In the genomic region with DNA sequence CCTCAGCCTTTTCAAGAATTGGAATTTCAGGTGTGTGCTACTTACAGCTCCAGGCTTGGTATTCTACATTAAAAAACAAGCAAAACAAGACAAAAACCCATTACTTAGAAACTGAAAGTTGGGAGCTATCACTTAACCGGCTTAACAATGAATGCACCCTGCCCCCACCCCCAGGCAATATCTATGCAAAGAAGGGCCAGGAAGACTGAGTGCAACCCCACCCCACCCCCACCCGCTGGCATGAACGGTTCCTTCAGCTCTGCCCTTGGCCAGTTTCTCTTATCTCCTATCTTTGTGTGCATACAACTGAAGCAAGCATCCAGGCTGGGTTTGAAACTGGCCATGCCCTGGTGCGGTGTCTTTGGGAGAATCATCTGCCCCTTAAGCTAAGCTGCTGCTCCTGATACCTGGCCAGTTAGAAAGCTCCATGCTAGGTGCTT, we compare ENCODE assay signal across 9 mouse cellular contexts. TPM values are rescaled to one million over a fixed set of nuclear protein-coding genes. Genes with fewer than 3 reads are reported as not detected.
DNase-seq lines count a peak whose midpoint lies in the region; ATAC-seq and TF ChIP-seq lines count a peak whose summit lies in the region.
"Had no signal": no experiment of that assay in that cellular context is flagged by ENCODE, and none has a peak within 500 bp of the region (broad histone marks: within the 10 kb centered on the region; RNA-seq: fewer than 3 reads in every experiment).

No protein-coding gene starts in this region.

- no peak for ATAC-seq in intestine, postnatal 0 days
- ATAC-seq in stomach, postnatal 0 days (ENCODE audit: low FRiP score, low TSS enrichment), result peak; percentile 39; the same call in 1 of the 2 replicates

- peak overlapping the region; percentile 76 for H3K27ac ChIP-seq in heart, adult 2 months
- no peak overlapping the region for H3K27ac ChIP-seq in intestine, postnatal 0 days (ENCODE audit: low read depth, low read length)
- H3K27ac ChIP-seq in stomach, postnatal 0 days (replicated peaks), result no peak overlapping the region

- H3K9me3 ChIP-seq in intestine, postnatal 0 days (ENCODE audit: control insufficient read depth), result no peaks in the 10 kb centered on the region
- no peaks in the 10 kb centered on the region for H3K9me3 ChIP-seq in stomach, postnatal 0 days (ENCODE audit: control insufficient read depth, low read length)

- no peaks in the 10 kb centered on the region for H3K27me3 ChIP-seq in heart, adult 2 months (ENCODE audit: control insufficient read depth, insufficient read depth, low read length)
- H3K27me3 ChIP-seq in intestine, postnatal 0 days (replicated peaks; ENCODE audit: control insufficient read depth, insufficient read depth, low read length), result no peaks in the 10 kb centered on the region
- H3K27me3 ChIP-seq in stomach, postnatal 0 days (ENCODE audit: control insufficient read depth, insufficient read depth, low read length), result no peaks in the 10 kb centered on the region

- intact Hi-C loops in heart, adult 2 months (cut with DNase I), result no loop called here

- peak overlapping the region; percentile 14 for H3K4me3 ChIP-seq in heart, adult 2 months
- no peak overlapping the region for H3K4me3 ChIP-seq in intestine, postnatal 0 days (ENCODE audit: low read depth, low read length)
- H3K4me3 ChIP-seq in stomach, postnatal 0 days (ENCODE audit: low read depth, low read length), result no peak overlapping the region

- H3K4me2 ChIP-seq in intestine, postnatal 0 days (replicated peaks; ENCODE audit: low read depth), result peak overlapping the region; percentile 45
- peak overlapping the region; percentile 35; the same call in 1 of the 2 replicates for H3K4me2 ChIP-seq in stomach, postnatal 0 days (replicated peaks; ENCODE audit: low read depth)

- H3K79me2 ChIP-seq in heart, adult 2 months (replicated peaks; ENCODE audit: control insufficient read depth, insufficient read depth, low read length), result peaks cover 12% of the 10 kb centered on the region

- DNase-seq in heart, adult 2 months, result peak in 1 of 2 experiments; percentile 36
- DNase-seq in heart, adult 8-10 months (ENCODE audit: low spot score), result no peak
- peak; percentile 55 to 71 for DNase-seq in spleen, postnatal 4 days (ENCODE audit: low spot score in 2 of 2)
- no peak for DNase-seq in spleen, postnatal 14 days (ENCODE audit: low spot score in 2 of 2)
- DNase-seq in stomach, postnatal 0 days (ENCODE audit: low spot score), result peak; percentile 35
- DNase-seq in frontal cortex, postnatal 10 days (ENCODE audit: low spot score in 2 of 2), result no peak
- no peak for DNase-seq in ovary, postnatal 10 days (ENCODE audit: low spot score)
- DNase-seq: gastrocnemius, postnatal 25 days had no signal

- H3K36me3 ChIP-seq in heart, adult 2 months (ENCODE audit: control insufficient read depth, insufficient read depth, low read length), result peaks cover 55% of the 10 kb centered on the region
- no peaks in the 10 kb centered on the region for H3K36me3 ChIP-seq in intestine, postnatal 0 days (ENCODE audit: control insufficient read depth, insufficient read depth)
- no peaks in the 10 kb centered on the region for H3K36me3 ChIP-seq in stomach, postnatal 0 days (ENCODE audit: control insufficient read depth, insufficient read depth, low read length)

- WGBS in heart, adult 2 months, result 16% methylated on average over 4 of the region's 4 CpGs
- WGBS in intestine, postnatal 0 days, result 19% methylated on average over 4 of the region's 4 CpGs
- WGBS in stomach, postnatal 0 days, result 24% methylated on average over 4 of the region's 4 CpGs

- TF ChIP-seq POLR2A in heart, adult 2 months (IDR thresholded peaks at IDR 0.05; ENCODE audit: insufficient read depth, low read depth, low read length), result no peak

- TF ChIP-seq CTCF in heart, adult 2 months (IDR thresholded peaks at IDR 0.05), result no peak
- TF ChIP-seq CTCF in intestine, postnatal 0 days (IDR thresholded peaks at IDR 0.05; ENCODE audit: low read depth), result no peak
- no peak for TF ChIP-seq CTCF in stomach, postnatal 0 days (IDR thresholded peaks at IDR 0.05; ENCODE audit: low read depth)

- TF ChIP-seq EP300 in heart, adult 2 months (IDR thresholded peaks at IDR 0.05; ENCODE audit: insufficient read depth, low read depth, low read length), result no peak
- no peak for TF ChIP-seq EP300 in stomach, postnatal 0 days (optimal IDR thresholded peaks at IDR 0.05)

- H3K4me1 ChIP-seq in heart, adult 2 months (ENCODE audit: control insufficient read depth, insufficient read depth, low read length), result peaks cover 51% of the 10 kb centered on the region
- peaks cover 6% of the 10 kb centered on the region; the same call in 1 of the 2 replicates for H3K4me1 ChIP-seq in intestine, postnatal 0 days (replicated peaks; ENCODE audit: control insufficient read depth, insufficient read depth, low read length)
- H3K4me1 ChIP-seq in stomach, postnatal 0 days (replicated peaks; ENCODE audit: control insufficient read depth, insufficient read depth), result peaks cover 6% of the 10 kb centered on the region; the same call in 1 of the 2 replicates

- peak overlapping the region; percentile 60 for H3K9ac ChIP-seq in heart, adult 2 months (ENCODE audit: low read depth, low read length)
- no peak overlapping the region for H3K9ac ChIP-seq in intestine, postnatal 0 days (ENCODE audit: low read depth, low read length)
- H3K9ac ChIP-seq in stomach, postnatal 0 days (ENCODE audit: low read length), result no peak overlapping the region

RNA-seq across cellular contexts. Expression of gene Klf9, which starts 11.2 kb away (rescaled TPM):
- 100 to 1,000 TPM; 121 to 142 TPM for total RNA-seq in heart, adult 2 months (2021)
- polyA plus RNA-seq in heart, adult 2 months (2012; rRNA removed), result 40.3 and 47.1 TPM in 2 replicates
- total RNA-seq in heart, adult 8-10 months (2022), result 100 to 1,000 TPM in 3 of 4 experiments, 10 to 100 TPM in 1; 94.4 to 149 (median 104) TPM
- 12.1 and 15.3 TPM in 2 replicates for polyA plus RNA-seq in intestine, postnatal 0 days (2015; fragmentation: Nextera tagmentation; extraction: Ambion mirVana)
- polyA plus RNA-seq in stomach, postnatal 0 days (2015; fragmentation: Nextera tagmentation; extraction: Ambion mirVana), result 11.3 and 17.4 TPM in 2 replicates

Comparison
In these comparisons a context has a peak if more than half of its experiments do, and no peak if none do; other contexts are left out.
1. DNase-seq: peak in spleen, postnatal 4 days (2 of 2) and stomach, postnatal 0 days (single experiment); none in heart, adult 8-10 months (single experiment), spleen, postnatal 14 days (0 of 2), frontal cortex, postnatal 10 days (0 of 2) and ovary, postnatal 10 days (single experiment).